Mouse (Mus musculus): ENCODE data around the gene Taf4.

The Taf4 gene

GRCm38 (mm10) chr2:179934165-179934564 lies 42.3 kb downstream of the Taf4 start:
- no peak for DNase-seq

- DNase-seq = peak; percentile 52 to 64
These were observed 44.7 kb downstream of the Taf4 start for GRCm38 (mm10) chr2:179931741-179932140.

DNA sequence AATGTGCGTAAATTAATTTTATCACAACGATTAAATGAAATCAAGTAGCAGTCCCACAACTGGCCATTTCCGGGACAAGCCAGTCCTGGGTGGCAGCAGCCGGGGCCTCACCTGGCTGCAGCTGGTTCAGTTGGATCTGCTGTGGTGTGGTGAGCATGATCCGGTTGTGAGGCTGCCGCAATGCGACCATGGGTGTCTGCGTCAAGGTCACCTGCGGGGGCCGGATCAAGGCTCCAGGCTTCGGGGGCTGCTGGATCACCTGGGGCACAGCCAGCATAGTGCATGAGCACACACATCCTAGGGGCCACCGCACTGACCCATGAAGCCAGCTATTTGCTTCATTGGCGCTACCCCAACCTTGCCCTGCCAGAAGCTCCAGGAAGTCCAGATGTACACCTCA lies 47.3 kb downstream of the Taf4 start:
- peak in 1 of 2 experiments; percentile 17 for DNase-seq

DNA sequence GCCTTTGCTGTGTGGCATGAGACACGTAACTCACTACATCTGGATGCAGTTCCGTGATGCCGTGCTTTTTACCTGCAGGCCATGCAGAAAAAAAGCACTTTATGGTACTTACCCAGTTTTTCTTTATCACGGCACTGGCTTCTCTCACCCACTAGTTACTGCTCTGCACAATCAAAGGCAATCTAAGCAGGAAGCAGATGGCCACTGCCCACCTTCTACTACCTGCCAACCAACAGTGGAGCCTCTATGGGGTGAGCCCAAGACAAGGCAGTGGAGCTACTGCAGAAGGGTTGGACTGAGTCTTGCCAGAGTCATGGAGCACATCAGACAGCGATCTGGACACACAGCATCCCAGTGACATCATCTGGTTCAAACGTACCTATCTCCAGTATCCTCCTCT lies 52.4 kb downstream of the Taf4 start:
- DNase-seq = no peak

DNA sequence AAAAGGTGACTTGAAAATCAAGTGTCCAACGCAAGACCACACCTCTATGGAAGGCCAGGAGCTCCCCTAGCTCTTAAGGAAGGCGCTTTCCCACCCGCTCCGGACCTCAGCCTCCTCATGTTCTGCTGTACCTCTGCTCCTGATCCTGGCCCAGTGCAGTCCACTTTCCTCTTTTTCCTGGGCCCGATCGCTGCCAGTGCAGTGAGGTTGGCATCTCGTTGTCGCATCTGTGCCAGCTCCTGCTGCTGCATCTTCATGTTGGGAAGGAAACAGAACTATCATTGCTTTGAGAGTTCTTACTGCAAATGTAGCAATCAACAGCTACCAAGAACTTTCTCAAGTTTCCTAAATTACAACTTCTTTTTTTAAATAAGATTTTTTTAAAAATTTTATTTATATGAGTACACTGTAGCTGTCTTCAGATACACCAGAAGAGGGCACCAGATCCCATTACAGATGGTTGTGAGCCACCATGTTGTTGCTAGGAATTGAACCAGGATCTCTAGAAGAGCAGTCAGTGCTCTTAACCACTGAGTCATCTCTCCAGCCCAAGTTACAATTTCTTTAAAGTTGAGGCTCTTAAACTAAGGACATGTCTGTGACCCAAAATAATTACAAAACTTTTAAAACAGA lies 55.3 kb downstream of the Taf4 start:
- peak; percentile 77 to 78 for DNase-seq

DNA sequence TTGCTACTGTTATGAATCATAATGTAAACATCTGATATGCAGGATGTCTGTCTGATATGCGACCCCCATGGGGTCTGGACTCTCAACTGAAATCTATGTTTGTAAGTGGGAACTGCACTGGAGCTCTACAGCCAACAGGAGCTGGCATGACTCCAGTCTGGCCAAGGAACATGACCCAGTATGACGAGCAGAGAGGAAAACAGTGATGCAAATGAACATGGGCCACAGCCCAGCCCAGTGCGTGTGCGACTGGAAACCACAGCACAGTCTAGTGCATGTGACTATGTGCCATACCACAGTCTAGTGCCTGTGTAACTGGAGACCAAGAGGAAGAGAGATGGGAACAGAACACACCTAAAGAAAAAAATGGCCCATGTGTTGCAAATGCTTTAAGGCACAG lies 56.4 kb downstream of the Taf4 start:
- DNase-seq = peak; percentile 47 to 57

DNA sequence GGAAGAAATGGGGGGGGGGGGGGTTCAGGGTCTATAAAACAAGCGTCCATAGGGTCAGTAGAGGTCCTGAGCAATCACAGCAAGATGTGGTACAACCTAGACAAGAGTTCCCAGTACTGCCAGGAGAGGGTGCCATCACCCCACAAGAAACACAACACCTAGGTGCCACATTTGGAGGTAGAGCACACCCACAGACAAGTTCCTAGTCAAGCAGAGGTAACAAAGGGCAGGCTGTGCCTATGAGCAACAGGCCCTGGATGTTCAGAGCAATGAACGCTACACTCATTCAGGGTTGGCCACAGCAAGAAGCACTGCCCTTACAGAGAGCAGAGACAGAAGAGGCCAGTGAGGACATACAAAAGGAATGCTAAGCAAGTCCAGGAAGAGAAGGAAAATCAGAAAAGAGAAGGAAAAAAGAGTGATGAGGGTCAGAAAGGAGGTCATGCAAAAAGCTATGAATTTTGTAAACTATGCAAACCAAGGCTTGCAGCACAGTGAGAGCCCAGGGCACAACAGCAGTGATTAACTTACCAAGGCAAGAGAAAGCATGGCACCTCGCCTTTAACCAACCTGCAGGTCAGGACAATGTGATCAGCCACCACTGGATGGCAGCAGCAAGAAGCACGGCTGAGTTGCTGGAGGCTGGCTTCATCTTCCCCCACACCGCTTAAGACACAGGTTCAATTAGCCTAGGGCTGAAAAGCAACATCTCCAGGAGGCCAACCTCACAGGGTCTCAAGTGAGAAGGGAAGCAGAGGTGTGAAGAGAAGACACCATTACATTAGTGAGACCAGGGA lies 59.4 kb downstream of the Taf4 start:
- DNase-seq = peak; percentile 84 to 85

GRCm38 (mm10) chr2:179914246-179914645 lies 62.2 kb downstream of the Taf4 start:
- DNase-seq = peak; percentile 56 to 59

DNA sequence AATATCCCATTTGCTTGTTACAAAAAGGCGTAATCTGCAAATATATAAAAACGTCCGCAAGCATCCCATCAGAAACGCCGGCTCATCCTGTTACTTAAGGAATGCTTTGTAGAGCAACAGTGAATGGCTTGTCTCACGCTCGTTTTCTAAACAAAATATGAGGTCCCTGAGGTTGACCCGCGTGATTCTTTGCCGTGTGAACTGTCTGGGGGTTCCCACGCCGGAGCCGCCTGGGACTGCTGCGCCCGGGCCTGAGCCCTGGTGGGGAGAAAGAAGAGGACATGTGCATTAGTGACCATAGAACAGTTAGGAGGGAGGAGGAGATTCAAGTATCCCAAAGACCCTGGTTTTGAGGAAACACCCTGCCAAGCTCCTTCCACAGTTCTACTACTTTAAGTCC lies 63.1 kb downstream of the Taf4 start:
- DNase-seq = no peak

DNA sequence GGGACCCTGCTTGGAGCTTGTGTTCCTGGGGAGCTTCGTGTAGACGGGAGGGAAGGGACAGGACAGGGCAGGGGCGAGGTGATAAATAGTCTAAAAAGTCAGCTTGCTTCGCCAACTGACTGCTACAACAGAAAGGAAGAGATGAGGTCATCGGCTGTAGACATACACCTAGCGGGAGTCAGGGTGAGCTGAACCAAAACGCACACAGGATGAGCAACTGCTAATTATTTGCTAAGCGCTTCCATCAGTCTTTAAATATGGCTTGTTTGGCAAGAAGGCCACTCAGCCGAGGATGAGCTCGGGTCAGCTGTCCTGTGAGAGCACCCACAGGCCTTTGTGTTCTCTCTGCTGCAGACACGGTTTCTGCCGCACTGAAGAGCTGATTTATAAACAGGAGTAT lies 63.5 kb downstream of the Taf4 start:
- DNase-seq = no peak

GRCm38 (mm10) chr2:179896949-179897348 lies 79.5 kb downstream of the Taf4 start:
- DNase-seq = peak; percentile 56 to 59

DNA sequence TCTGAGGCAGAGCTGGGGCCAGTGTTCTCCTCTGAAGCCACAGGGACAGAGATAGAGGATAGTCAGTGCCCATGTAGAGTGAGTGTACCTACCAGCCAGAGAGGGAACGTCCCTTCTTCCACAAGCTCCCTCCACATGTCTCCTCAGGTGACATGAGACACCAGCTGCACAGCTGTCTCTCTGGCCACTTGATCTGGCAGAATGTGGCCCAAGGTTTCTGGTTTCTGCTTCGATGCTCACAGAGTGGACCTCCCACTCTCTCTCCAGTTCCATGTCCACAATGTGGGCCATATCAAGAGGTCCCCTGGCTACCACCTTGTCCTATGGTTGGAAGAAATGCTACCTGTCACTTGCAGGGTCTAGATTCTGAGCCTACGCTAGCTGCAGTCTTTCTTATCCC lies 85.4 kb downstream of the Taf4 start:
- DNase-seq = no peak

DNA sequence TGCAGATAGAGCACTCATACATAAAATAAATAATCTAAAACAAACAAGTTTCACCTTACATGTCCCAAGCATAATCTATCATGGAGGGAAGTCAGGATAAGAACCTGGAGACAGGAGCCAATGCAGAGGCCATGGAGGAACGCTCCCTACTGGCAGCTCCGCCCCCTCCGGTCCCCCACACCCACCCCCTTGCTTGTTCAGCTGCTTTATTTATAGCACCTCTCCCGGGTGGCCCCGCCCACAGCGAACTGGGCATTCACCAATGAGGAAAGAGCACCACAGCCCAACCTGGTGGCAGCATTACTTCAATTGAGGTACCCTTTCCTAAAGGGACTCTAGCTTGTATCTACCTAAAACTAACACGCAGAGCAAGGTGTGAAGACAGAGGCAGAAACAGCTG lies 91.9 kb downstream of the Taf4 start:
- no peak for DNase-seq

- DNase-seq = peak; percentile 76 to 80
These were observed 98.8 kb downstream of the Taf4 start for GRCm38 (mm10) chr2:179877551-179878215.

DNA sequence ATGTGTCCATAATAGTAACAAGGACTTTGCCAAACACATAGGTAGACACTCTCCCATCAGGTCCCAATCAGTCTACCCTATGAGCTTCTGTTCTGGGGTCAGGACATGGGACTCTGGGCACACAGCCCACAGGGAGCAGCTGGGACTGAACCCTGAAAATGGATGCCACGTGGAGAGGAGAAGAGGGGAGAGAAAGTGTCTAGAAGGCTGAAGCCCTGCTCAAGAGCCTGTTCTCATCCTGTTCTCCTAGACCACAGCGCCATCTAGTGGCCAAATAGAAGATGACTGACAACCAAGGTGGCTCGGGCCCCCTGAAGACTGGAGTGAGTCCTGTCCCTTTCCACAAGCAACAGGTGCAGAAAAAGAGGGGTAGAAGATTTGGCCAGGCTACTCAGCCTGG lies 101.3 kb downstream of the Taf4 start:
- DNase-seq = peak; percentile 88 to 92

DNA sequence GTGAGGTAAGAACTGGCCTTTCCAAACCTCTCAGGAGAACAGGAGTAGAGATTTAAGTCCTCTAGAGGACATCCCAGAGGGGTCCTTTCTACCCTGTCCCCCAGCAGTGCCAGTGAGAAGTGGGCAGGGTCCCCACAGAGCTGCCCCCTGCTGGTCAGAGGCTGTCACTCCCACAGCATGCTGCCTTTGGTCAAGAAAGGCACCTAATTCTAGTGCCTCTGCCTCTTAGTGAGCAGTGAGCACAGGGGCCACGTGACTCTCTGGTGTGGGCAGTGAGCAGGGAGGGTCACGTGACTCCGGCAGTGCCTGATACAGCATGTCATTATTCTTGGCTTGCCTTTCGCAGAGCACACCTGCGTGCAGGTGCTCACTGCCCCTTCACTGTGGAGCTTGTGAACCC lies 103.1 kb downstream of the Taf4 start:
- DNase-seq = peak; percentile 59 to 62

GRCm38 (mm10) chr2:179872724-179873123 lies 103.7 kb downstream of the Taf4 start:
- peak; percentile 82 to 84 for DNase-seq

GRCm38 (mm10) chr2:179869871-179870270 lies 106.6 kb downstream of the Taf4 start:
- DNase-seq = peak; percentile 71 to 85

DNA sequence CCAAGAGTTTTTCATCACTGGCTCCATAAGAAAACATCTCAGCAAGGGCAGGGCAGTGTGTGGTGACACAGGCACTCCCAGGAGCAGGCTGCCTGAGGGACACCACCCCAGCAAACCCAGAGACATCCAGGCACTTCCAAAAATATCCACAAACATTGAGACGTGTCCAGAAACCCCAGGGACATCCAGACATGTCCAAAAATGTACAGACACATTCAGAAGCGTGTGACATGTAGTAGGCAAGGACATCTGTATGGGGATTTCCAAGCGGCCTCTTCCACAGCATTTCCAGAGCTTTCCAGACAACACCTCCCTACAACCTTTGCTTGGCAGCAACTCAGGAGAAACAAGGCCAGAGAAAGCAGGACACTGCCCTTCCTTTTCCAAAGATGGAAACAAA lies 108.8 kb downstream of the Taf4 start:
- DNase-seq = no peak

DNA sequence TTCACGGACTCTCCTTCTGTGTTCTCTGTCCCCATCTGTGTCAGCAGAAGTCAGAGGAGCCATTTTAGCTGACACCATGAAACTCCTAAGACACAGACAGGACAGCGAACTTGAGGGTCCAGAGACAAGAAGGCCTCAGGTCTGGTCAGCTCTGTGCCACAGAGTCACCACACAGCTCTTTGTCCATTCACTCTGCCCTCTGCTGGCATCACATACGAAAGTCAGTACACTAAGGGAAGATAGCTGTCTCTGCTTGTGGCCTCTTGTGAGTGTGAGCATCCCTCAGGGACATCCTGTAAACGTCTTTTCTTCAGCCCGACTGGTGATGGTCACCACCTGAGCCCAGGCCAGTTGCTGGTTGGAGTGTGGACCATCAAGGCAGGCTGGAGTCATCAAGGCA lies 111.3 kb downstream of the Taf4 start:
- peak; percentile 46 to 57 for DNase-seq

- DNase-seq = peak; percentile 65 to 72
These were observed 113.2 kb downstream of the Taf4 start for GRCm38 (mm10) chr2:179863266-179863665.

DNA sequence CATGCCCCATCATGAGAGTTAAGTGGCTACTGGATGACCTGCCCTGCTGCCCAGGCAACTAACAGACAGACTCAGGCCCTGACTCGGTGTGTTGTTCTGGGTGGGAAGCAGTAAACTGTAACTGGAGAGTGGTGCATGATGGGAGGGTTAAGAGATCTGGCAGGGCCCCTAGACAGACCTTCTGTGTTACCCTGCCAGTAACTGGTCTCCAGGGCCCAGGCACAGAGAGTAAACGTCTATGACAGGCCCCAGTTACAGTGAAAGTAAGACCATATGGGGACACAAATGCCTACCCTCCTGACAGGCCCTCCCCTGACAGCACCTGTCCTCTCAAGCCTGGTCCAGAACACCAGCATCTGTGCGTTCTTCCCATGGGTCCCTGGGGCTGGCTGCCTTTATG lies 113.8 kb downstream of the Taf4 start:
- DNase-seq = peak; percentile 44 to 60
